Mouse (Mus musculus): ENCODE data around the gene Ppm1d. TPM values are rescaled to one million over a fixed set of nuclear protein-coding genes. Genes with fewer than 3 reads are reported as not detected.

Ppm1d gene
- total and polyA plus RNA-seq, 3 experiments, result 19.0 to 26.4 (median 25.1) TPM

- Histone ChIP-seq H3K9me3 (replicated peaks; ENCODE audit: low read length) (no peaks in the 10 kb centered on the region), H3K4me1 (ENCODE audit: control insufficient read depth in 1 of 2, insufficient read depth in 2 of 2) (peaks cover 2 to 13% of the 10 kb centered on the region in 2 experiments; a peak in 3 of 4 replicates), H3K79me2 (replicated peaks; ENCODE audit: control insufficient read depth, extremely low read depth, insufficient read depth, poor library complexity, severe bottlenecking) (no peaks in the 10 kb centered on the region), H3K4me2 (ENCODE audit: insufficient read depth, low read depth, poor library complexity, severe bottlenecking) (peak overlapping the region; percentile 49), H3K27me3 (replicated peaks) (no peaks in the 10 kb centered on the region), H3K27ac (ENCODE audit: insufficient read depth, low read depth) (no peak overlapping the region), H3K9ac (ENCODE audit: insufficient read depth, low read depth) (peak overlapping the region; percentile 59), H3K4me3 (replicated peaks in 1 of 3; ENCODE audit: low read depth in 2 of 3, low read length in 2 of 3, poor library complexity in 1 of 3) (peak overlapping the region; percentile 74 to 93 (median 82)), H3K36me3 (replicated peaks in 1 of 2; ENCODE audit: control insufficient read depth in 1 of 2, insufficient read depth in 1 of 2, low read length in 1 of 2) (peaks cover 0 to 17% of the 10 kb centered on the region in 2 experiments)
- in situ Hi-C loops (cut with MboI; ENCODE audit: low pct_ligation_motif_present, low pct_unique_long_range_greater_than_20kb, low sequenced_read_pairs), result loop anchor here (5.0 kb wide), 1 partner anchor 37 kb away; no protein-coding TSS in a partner anchor
- DNase-seq (ENCODE audit: extremely low read depth), result no peak
- dilution Hi-C loops (cut with MboI; ENCODE audit: extremely low pct_ligation_motif_present, extremely low pct_unique_long_range_greater_than_20kb, low sequenced_read_pairs), result no loop called here
- TF ChIP-seq POLR2AphosphoS2 (IDR thresholded peaks at IDR 0.05; ENCODE audit: low read depth, low read length) (no peak), CHD1 (IDR thresholded peaks at IDR 0.05; ENCODE audit: low read depth, low read length) (no peak), KAT2A (IDR thresholded peaks at IDR 0.05; ENCODE audit: insufficient replicate concordance, low read length) (no peak), HCFC1 (IDR thresholded peaks at IDR 0.05; ENCODE audit: low read depth, low read length) (no peak), BHLHE40 (IDR thresholded peaks at IDR 0.05; ENCODE audit: low read depth, low read length) (no peak), ZC3H11A (IDR thresholded peaks at IDR 0.05; ENCODE audit: low read depth, low read length) (no peak), CTCF (conservative IDR thresholded peaks at IDR 0.05 in 1 of 2, IDR thresholded peaks at IDR 0.05 in 1 of 2; ENCODE audit: low read depth in 2 of 2, low read length in 2 of 2) (no peak), GABPA (IDR thresholded peaks at IDR 0.05; ENCODE audit: insufficient replicate concordance, low read depth, low read length) (no peak), MXI1 (IDR thresholded peaks at IDR 0.05; ENCODE audit: low read depth, low read length) (no peak), MAFK (IDR thresholded peaks at IDR 0.05; ENCODE audit: insufficient replicate concordance, low read length) (no peak), PAX5 (IDR thresholded peaks at IDR 0.05; ENCODE audit: low read length) (no peak), MYC (IDR thresholded peaks at IDR 0.05; ENCODE audit: low read depth, low read length) (no peak)
Measured at GRCm38 (mm10) chr11:85353819-85354218, 42.8 kb downstream of the Ppm1d start.

DNA sequence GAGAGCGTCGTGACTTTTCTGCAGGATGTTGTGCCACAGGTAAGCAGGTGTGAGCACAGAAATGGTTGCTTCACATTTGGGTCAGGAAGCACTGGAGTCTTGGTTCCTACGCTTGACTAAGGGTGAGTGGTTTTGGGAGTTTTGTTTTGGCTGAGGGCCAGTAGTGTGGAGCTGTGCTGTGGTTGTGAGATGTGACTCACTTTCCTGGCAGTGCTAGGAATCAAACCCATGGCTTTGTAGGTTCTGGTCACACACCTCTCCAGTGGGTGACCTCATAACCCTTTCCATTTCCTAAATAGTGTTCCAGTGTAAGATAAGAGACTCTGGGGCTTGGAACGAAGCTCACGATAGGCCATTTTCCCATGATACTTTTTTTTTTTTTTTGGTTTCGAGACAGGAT is 48.6 kb downstream of the Ppm1d start:
- in situ Hi-C loops (cut with MboI; ENCODE audit: low pct_ligation_motif_present, low pct_unique_long_range_greater_than_20kb, low sequenced_read_pairs), result no loop called here
- no peak overlapping the region for H3K27ac ChIP-seq (ENCODE audit: insufficient read depth, low read depth)
- no peaks in the 10 kb centered on the region for H3K9me3 ChIP-seq (replicated peaks; ENCODE audit: low read length)
- H3K79me2 ChIP-seq (replicated peaks; ENCODE audit: control insufficient read depth, extremely low read depth, insufficient read depth, poor library complexity, severe bottlenecking), result no peaks in the 10 kb centered on the region
- H3K36me3 ChIP-seq (replicated peaks in 1 of 2; ENCODE audit: control insufficient read depth in 1 of 2, insufficient read depth in 1 of 2, low read length in 1 of 2), result peaks cover 13 to 52% of the 10 kb centered on the region in 2 experiments
- H3K27me3 ChIP-seq (replicated peaks), result no peaks in the 10 kb centered on the region
- dilution Hi-C loops (cut with MboI; ENCODE audit: extremely low pct_ligation_motif_present, extremely low pct_unique_long_range_greater_than_20kb, low sequenced_read_pairs), result no loop called here
- no peak for DNase-seq (ENCODE audit: extremely low read depth)
- TF ChIP-seq PAX5 (IDR thresholded peaks at IDR 0.05; ENCODE audit: low read length) (no peak), TBP (conservative IDR thresholded peaks at IDR 0.05; ENCODE audit: low read depth, low read length) (no peak), POLR2AphosphoS2 (IDR thresholded peaks at IDR 0.05; ENCODE audit: low read depth, low read length) (no peak), GABPA (IDR thresholded peaks at IDR 0.05; ENCODE audit: insufficient replicate concordance, low read depth, low read length) (no peak), ZNF384 (IDR thresholded peaks at IDR 0.05; ENCODE audit: low read depth, low read length) (no peak), JUN (IDR thresholded peaks at IDR 0.05; ENCODE audit: insufficient read depth, low read depth, low read length) (no peak), JUND (conservative IDR thresholded peaks at IDR 0.05; ENCODE audit: low read depth, low read length) (no peak), ELF1 (IDR thresholded peaks at IDR 0.05; ENCODE audit: low read depth, low read length) (no peak), ZKSCAN1 (IDR thresholded peaks at IDR 0.05; ENCODE audit: borderline replicate concordance, low read depth, low read length) (no peak), MYC (IDR thresholded peaks at IDR 0.05; ENCODE audit: low read depth, low read length) (no peak), RCOR1 (conservative IDR thresholded peaks at IDR 0.05; ENCODE audit: low read depth, low read length) (no peak), HCFC1 (IDR thresholded peaks at IDR 0.05; ENCODE audit: low read depth, low read length) (no peak), MAZ (IDR thresholded peaks at IDR 0.05; ENCODE audit: low read depth, low read length) (no peak), MXI1 (IDR thresholded peaks at IDR 0.05; ENCODE audit: low read depth, low read length) (no peak), CHD1 (IDR thresholded peaks at IDR 0.05; ENCODE audit: low read depth, low read length) (no peak), RAD21 (IDR thresholded peaks at IDR 0.05; ENCODE audit: low read depth, low read length) (no peak), ETS1 (conservative IDR thresholded peaks at IDR 0.05; ENCODE audit: low read depth, low read length) (no peak), CHD2 (IDR thresholded peaks at IDR 0.05; ENCODE audit: low read length) (no peak), POLR2A (IDR thresholded peaks at IDR 0.05; ENCODE audit: low read depth, low read length) (no peak)
- H3K9ac ChIP-seq (ENCODE audit: insufficient read depth, low read depth), result no peak overlapping the region
- no peak overlapping the region for H3K4me2 ChIP-seq (ENCODE audit: insufficient read depth, low read depth, poor library complexity, severe bottlenecking)
- no peak overlapping the region for H3K4me3 ChIP-seq (replicated peaks in 1 of 3; ENCODE audit: low read depth in 2 of 3, low read length in 2 of 3, poor library complexity in 1 of 3)
- peaks cover 0 to 7% of the 10 kb centered on the region in 2 experiments; a peak in 1 of 4 replicates for H3K4me1 ChIP-seq (ENCODE audit: control insufficient read depth in 1 of 2, insufficient read depth in 2 of 2)
